In the genomic region with DNA sequence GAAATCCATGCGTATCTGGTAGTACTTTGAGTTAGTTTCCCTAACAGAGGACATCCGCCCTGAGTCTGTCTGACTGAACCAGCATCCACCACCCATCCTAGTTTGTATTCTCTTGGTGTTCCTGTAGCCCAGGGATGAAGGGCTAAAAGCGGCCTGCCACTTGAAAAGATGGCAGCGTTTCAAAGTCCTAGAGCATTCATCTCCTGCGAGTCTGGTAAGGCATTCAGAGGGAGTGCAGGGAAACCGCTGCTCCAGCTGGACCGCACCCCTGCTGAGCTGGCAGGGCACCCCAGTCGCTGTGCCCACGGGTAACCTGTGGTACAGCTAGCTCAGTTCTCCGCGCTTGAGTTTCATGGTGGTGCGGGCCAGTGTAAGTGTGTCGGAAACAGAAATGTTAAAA, we compare ENCODE assay signal across 8 mouse cellular contexts. TPM values are rescaled to one million over a fixed set of nuclear protein-coding genes. Genes with fewer than 3 reads are reported as not detected.
DNase-seq lines count a peak whose midpoint lies in the region; TF ChIP-seq lines count a peak whose summit lies in the region.

No protein-coding gene starts in this region.

- no peak for TF ChIP-seq EP300 in heart, adult 2 months (IDR thresholded peaks at IDR 0.05; ENCODE audit: insufficient read depth, low read depth, low read length)

- no peak for DNase-seq in thymus, adult 2 months
- DNase-seq in thymus, postnatal 36 days = no peak
- DNase-seq in heart, adult 2 months = peak; percentile 62 to 80
- DNase-seq in layer of hippocampus, adult 8-10 months (ENCODE audit: low spot score in 2 of 2) = peak; percentile 64 to 83
- DNase-seq in right cerebral cortex, postnatal 10 days (ENCODE audit: low spot score in 2 of 2) = peak; percentile 86 to 89
- DNase-seq in lung, postnatal 36 days = no peak
- DNase-seq in embryo, embryonic 11 days = no peak
- DNase-seq in embryo, embryonic 10.5 days (ENCODE audit: low spot score) = no peak

- H3K79me2 ChIP-seq in heart, adult 2 months (replicated peaks; ENCODE audit: control insufficient read depth, insufficient read depth, low read length) = peaks cover 2% of the 10 kb centered on the region; the same call in 1 of the 2 replicates

- intact Hi-C loops in heart, adult 2 months (cut with DNase I) = no loop called here

- H3K9ac ChIP-seq in heart, adult 2 months (ENCODE audit: low read depth, low read length) = peak overlapping the region; percentile 15

- no peak overlapping the region for H3K4me3 ChIP-seq in thymus, adult 2 months (ENCODE audit: control insufficient read depth, insufficient read depth, low read length)
- no peak overlapping the region for H3K4me3 ChIP-seq in heart, adult 2 months

- peak overlapping the region; percentile 20; the same call in 1 of the 2 replicates for H3K27ac ChIP-seq in thymus, adult 2 months (ENCODE audit: control insufficient read depth, insufficient read depth, low read length)
- peak overlapping the region; percentile 64 for H3K27ac ChIP-seq in heart, adult 2 months

- no peak for TF ChIP-seq CTCF in thymus, adult 2 months (IDR thresholded peaks at IDR 0.05; ENCODE audit: borderline replicate concordance, control insufficient read depth, extremely low read depth, insufficient read depth, low read length, poor library complexity)
- no peak for TF ChIP-seq CTCF in heart, adult 2 months (IDR thresholded peaks at IDR 0.05)

- H3K4me1 ChIP-seq in thymus, adult 2 months (replicated peaks; ENCODE audit: control insufficient read depth, insufficient read depth, low read length) = peaks cover 48% of the 10 kb centered on the region
- H3K4me1 ChIP-seq in heart, adult 2 months (ENCODE audit: control insufficient read depth, insufficient read depth, low read length) = peaks cover 13% of the 10 kb centered on the region

- H3K27me3 ChIP-seq in thymus, adult 2 months (ENCODE audit: control insufficient read depth, insufficient read depth, low read length) = no peaks in the 10 kb centered on the region
- no peaks in the 10 kb centered on the region for H3K27me3 ChIP-seq in heart, adult 2 months (ENCODE audit: control insufficient read depth, insufficient read depth, low read length)

- 0 out of 2 replicates have a peak, but pooled peaks cover 3% of the 10 kb centered on the region for H3K36me3 ChIP-seq in thymus, adult 2 months (ENCODE audit: control insufficient read depth, insufficient read depth, low read length)
- no peaks in the 10 kb centered on the region; the same call in 1 of the 2 replicates for H3K36me3 ChIP-seq in heart, adult 2 months (ENCODE audit: control insufficient read depth, insufficient read depth, low read length)

- WGBS in thymus, adult 2 months = 88% methylated on average over 13 of the region's 13 CpGs
- 42% methylated on average over 13 of the region's 13 CpGs for WGBS in heart, adult 2 months

- TF ChIP-seq POLR2A in thymus, adult 2 months (IDR thresholded peaks at IDR 0.05; ENCODE audit: control insufficient read depth, extremely low read depth, insufficient read depth, low read length, poor library complexity) = no peak
- peak; percentile 31; the same call in 1 of the 2 replicates for TF ChIP-seq POLR2A in heart, adult 2 months (IDR thresholded peaks at IDR 0.05; ENCODE audit: insufficient read depth, low read depth, low read length)

RNA-seq across cellular contexts. Expression of a gene that starts 22.0 kb away (rescaled TPM):
- polyA plus RNA-seq in thymus, adult 2 months (2012; rRNA removed) = 148 and 160 TPM in 2 replicates
- 10 to 100 TPM; 49.0 to 53.6 TPM for total RNA-seq in heart, adult 2 months (2021)
- 40.3 and 46.1 TPM in 2 replicates for polyA plus RNA-seq in heart, adult 2 months (2012; rRNA removed)
- 100 to 1,000 TPM; 119 to 152 (median 139) TPM for total RNA-seq in layer of hippocampus, adult 8-10 months (2022)

RNA-seq across cellular contexts. Expression of a gene that starts 32.3 kb away (rescaled TPM):
- 33.2 and 34.6 TPM in 2 replicates for polyA plus RNA-seq in thymus, adult 2 months (2012; rRNA removed)
- total RNA-seq in heart, adult 2 months (2021) = 10 to 100 TPM; 29.0 to 30.9 TPM
- 16.0 and 32.3 TPM in 2 replicates for polyA plus RNA-seq in heart, adult 2 months (2012; rRNA removed)
- total RNA-seq in layer of hippocampus, adult 8-10 months (2022) = 10 to 100 TPM; 48.6 to 65.5 (median 56.0) TPM

Comparison
In these comparisons a context has a peak if more than half of its experiments do, and no peak if none do; other contexts are left out.
1. DNase-seq: peak in heart, adult 2 months (2 of 2), layer of hippocampus, adult 8-10 months (2 of 2) and right cerebral cortex, postnatal 10 days (2 of 2); none in thymus, adult 2 months (single experiment), thymus, postnatal 36 days (0 of 2), lung, postnatal 36 days (single experiment), embryo, embryonic 11 days (single experiment) and embryo, embryonic 10.5 days (single experiment).